Mouse (Mus musculus): ENCODE data around the gene Itpka. TPM values are rescaled to one million over a fixed set of nuclear protein-coding genes. Genes with fewer than 3 reads are reported as not detected.
A peak's percentile ranks its signal among the peaks of the same experiment; 100 is the strongest.

Gene Itpka
- total RNA-seq, 2 experiments from 2014 or later, result not detected

DNA sequence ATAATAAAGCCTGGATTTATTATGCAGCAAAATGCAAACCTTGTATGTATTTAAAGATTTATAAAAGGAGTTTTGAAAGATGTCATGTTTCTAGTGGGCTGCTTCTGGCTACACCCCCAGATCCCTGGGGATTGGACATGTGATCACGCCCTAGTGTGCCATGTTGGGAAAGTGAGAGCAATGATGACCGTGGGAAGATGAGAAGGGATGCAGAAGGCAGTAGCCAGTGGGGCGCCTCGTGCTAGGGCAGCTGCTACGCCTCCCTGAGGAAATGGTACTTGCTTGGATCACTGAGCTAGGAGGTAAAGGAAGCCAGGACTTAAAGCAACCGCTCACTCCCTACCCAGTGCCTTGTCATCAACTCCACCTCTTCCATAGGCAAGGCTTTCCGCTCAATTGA is 5.4 kb downstream of the Itpka start:
- ATAC-seq (replicated peaks; ENCODE audit: low FRiP score, low TSS enrichment, poor library complexity, severe bottlenecking), result no peak

DNA sequence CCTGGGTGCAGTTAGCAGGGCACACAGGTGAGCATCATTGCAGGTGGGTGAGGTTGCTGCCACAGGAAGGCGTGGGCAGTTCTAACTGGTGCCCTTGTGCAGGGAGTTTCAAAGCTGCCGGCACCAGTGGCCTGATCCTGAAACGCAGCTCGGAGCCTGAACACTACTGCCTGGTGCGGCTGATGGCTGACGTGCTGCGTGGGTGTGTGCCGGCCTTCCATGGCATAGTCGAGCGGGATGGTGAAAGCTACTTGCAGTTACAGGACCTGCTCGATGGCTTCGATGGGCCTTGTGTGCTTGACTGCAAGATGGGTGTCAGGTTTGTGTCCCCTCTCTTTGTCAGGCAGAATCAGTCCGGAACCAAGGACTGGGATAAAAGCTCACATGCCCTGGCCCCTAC is 7.1 kb downstream of the Itpka start:
- no peak for ATAC-seq (replicated peaks; ENCODE audit: low FRiP score, low TSS enrichment, poor library complexity, severe bottlenecking)

DNA sequence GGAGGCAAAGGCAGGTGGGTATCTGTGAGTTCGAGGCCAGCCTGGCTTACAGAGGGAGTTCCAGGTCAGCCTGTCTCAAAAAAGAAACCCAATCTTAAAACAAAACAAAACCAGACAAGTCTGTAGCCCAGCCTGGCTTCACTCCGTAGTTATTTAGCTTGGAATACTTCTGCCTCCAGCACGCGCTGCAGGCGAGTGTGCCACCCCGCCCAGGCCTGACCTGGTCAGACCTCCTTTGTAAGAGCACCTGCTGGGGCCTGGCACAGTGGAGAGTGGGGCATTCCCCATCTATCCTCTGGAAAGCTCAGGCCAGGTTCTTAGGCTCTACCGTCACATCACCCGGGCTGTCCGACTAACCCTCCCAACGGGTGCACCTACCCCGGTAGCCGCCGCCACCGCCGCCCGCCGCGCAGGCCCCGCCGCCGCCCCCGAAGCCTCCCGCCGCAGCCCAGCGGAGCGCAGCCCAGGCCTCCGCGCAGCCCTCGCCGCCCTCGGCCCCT is 15.5 kb downstream of the Itpka start:
- ATAC-seq (replicated peaks; ENCODE audit: low FRiP score, low TSS enrichment, poor library complexity, severe bottlenecking), result no peak

DNA sequence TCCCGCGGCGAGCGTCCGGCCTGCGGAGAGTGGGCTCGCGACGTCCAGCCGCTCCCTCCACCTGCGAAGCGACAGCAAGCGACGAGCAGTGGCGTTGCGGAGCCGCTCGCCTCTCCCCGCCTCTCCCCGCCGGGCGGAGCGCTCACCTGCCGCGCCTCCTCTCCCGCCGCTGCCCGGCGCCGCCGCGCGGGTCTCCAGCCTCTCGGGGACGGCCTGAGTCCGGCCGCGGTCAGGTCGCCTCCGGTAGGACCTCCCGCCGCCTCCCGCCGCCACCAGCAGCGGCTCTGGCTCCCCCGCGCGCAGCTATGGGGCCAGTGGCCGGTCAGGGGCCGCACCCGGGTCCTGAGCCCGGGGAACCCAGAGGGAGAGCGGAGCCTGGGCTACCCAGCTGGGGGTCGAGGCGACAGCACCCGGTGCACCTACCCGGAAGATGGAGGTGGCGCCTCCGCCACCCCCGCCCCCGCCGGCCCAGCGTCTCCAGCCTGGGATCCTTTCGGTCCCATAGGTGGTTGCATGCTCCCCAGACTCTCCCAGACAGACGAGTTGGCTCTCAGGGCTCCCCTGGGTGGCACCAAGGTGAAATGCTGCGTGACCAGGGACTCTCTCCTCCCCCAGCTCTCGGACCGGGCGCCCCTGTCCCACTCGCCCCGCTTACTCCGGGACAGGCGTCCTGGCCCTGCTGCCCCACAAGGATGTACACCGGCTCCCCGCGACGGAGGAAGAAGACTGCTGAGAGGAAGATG is 16.1 kb downstream of the Itpka start:
- ATAC-seq (replicated peaks; ENCODE audit: low FRiP score, low TSS enrichment, poor library complexity, severe bottlenecking), result 0 out of 2 replicates have a peak, but pooled peaks have one; percentile 33

DNA sequence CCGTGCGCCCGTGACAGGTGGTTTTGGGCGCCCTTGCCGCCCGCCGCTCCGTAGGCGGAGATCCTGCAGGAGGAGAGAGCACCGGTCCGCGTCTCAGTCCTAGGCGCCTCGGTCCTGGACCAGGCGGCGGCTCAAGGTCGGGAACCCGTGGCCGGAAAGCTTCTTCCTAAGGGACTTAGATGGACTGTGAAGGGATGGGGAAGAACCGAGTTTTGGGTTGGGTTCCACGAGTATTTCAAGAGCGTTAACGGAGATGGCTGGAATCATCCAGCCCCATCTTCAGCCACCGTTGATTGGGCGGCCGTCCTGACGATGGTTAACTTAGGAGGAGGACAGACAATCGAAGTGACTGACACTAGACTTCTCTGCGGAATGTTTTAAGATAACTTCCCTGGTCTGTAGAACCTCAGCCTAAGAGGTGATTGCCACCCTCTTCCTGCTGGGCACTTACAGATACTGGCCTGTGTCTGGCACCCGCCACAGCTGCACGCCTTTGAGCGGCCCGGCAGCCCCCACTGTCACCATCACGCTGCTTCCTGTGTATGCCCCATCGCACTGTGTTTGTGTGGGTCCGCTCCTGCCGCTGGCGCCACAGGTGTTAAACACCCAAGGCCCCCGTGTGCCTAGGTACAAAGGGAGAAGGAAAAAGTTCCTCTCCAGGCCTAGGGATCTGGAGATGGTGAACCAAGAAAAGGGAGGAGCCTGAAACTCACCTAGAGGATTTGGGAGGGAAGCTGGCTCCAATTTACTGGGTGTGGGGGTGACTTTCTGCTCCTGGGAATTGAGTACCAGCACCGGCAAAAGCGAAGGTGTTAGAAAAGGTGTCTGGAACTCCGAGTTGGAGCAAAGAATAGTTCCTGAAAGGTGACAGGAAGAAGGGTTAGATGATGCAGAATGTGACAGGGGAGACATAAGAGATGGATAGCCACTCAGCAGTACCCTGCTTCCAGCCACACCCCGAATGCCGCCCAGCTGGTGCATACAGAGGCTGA is 17.0 kb downstream of the Itpka start:
- peak; percentile 43 for ATAC-seq (replicated peaks; ENCODE audit: low FRiP score, low TSS enrichment, poor library complexity, severe bottlenecking)

DNA sequence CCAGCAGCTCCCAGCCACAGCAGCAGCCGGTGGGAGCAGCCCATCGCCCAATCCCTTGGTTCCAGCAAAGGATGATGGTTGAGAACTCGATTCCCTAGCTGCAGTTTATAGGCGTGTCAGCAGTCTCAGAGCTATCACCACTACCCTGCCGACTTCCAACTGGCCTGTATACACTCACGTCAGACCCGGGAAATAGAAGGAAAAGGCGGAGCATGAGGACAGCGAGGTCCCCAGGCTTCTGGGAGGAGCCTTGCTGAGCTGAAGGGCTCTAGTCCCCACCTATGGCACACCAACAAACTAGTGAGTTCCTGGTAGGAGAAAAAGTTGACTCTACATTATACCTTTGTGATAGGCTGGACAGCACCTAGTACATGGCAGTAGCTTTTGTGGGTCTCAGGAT is 18.1 kb downstream of the Itpka start, which contains the start of gene Ltk:
Gene Ltk, minus strand, starts transcription at position 181 of the 400 bp plus-strand sequence.
- no peak for ATAC-seq (replicated peaks; ENCODE audit: low FRiP score, low TSS enrichment, poor library complexity, severe bottlenecking)

DNA sequence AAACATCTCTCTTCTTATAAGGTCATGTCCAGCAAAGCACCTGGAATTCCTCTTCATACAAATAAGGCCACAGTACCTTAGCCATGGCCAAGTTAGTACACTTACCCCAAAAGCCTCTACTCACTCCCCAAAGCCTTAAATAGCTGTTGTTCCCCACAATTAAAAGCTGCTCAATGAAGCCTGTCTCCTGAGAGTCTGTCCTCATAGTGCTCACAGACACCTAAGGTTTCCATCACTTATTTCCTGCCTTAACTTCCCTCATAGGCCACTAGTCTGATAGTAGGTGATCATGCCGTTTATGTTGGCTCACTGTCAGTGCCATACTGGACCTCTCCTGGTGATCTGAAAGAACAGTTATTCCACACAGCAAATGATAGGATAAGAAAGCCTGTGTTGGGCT is 20.1 kb downstream of the Itpka start:
- no peak for ATAC-seq (replicated peaks; ENCODE audit: low FRiP score, low TSS enrichment, poor library complexity, severe bottlenecking)

DNA sequence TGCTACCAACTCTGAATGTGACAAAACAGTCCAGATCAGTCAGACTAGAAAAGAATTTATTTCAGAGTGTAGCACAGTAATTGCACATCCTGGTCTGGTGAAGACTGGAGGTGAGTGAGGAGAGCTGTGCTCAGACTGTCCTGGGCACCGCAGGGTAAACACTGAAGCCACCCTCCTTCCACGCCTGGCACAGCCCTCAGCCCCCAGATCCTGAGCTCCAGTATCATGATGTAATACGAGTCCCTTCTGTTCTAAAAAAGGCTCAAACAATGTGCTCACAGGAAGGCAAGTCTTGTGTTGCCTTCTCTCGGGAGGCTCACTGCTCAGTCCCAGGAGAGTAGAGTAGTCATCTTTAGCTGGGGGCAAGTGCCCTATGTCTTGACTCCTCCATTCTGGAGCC is 21.8 kb downstream of the Itpka start:
- ATAC-seq (replicated peaks; ENCODE audit: low FRiP score, low TSS enrichment, poor library complexity, severe bottlenecking), result no peak

DNA sequence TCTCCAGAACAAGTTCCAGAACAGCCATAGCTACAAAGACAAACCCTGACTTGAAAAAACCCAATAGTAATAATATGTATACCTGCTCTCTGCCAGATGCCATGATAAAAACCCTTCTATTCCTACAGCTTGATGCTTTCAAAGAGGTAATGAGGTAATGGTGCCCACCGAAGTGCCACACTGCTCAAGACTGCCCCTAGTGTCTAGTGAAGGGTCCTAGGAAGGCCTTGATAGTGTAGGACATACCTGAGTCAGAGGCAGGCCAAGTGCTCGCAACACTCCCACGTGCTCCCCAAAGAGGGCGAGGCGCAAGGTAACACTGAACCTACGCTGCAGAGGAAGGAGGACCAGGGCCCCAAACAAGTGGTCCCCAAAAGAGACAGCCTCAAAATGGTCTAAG is 25.1 kb downstream of the Itpka start:
- ATAC-seq (replicated peaks; ENCODE audit: low FRiP score, low TSS enrichment, poor library complexity, severe bottlenecking), result 0 out of 2 replicates have a peak, but pooled peaks have one; percentile 50

DNA sequence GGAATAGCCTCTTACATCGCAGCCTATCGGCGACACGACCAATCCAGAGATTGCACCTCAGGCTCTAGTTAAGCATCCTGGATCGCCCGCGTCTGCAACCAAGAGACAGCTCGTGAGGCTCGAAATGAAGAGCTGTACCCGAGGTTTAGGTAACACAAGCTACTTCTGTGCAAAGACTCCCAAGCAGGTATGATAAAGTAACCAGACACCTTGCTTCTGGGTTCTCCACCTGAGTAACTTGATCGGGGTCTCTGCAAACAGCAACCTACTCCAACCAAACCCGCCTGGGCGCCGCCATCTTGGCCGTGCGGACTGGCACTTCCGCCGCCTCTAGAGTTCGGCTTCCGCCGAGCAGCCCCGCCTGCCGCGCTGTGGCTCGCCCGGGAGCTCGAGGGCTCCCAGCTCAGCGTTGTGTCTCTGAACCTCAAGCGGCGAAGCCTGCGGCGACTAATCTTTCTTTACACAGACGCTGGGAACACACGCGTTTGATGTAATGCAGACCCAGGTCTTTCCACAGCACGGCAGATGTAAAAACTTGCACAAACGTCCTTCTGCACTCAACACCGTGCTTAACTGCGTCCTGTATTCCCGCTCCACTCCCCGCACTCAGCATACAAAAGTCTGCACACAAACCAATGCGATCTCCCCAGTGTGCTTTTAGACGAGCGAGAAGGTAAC is 45.2 kb downstream of the Itpka start, which contains the start of gene Rpap1:
Gene Rpap1, minus strand, starts transcription at position 332 of the 678 bp plus-strand sequence.
- ATAC-seq (replicated peaks; ENCODE audit: low FRiP score, low TSS enrichment, poor library complexity, severe bottlenecking), result peak; percentile 99

DNA sequence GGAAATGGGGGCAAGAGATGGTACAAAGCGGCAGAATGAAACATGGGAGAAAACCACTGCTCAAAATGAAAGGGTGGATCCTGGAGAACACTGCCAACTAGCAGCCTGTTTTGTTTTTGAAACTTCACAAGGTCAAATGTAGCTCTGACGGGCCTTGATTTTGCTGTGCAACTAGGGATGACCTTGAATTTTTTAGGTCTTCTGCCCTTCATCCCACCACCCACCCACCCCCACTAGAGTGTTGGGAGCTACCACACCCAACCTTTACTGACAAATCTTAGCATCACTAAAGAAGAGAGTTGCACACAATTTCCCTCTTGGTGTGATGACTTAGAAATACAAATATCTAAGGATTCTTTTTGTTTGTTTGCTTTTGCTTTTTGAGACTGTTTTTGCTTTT is 47.9 kb downstream of the Itpka start:
- ATAC-seq (replicated peaks; ENCODE audit: low FRiP score, low TSS enrichment, poor library complexity, severe bottlenecking), result no peak

DNA sequence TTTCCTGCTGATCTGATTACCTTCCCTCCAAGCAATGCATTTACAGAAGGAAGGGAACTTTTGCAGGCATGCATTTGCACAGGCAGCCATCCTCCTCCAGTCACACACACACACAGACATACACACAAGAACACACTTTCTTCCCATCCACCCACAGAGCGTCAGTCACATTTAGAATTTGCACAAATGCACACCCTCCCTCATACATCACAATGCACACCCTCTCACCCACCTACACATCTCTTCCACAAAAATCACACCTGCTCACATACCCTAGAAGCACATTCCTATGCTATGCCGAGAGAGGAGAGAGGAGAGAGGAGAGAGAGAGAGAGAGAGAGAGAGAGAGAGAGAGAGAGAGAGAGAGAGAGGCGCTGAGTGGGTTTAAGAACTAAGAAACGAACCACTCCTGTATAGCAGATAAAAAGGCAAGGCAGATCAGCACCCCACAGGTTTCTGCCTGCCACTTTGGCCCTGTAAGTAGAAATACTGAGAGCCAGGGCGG is 55.2 kb downstream of the Itpka start, which contains the start of gene Tyro3:
Gene Tyro3, plus strand, starts transcription at position 455 of the 505 bp plus-strand sequence.
- ATAC-seq (replicated peaks; ENCODE audit: low FRiP score, low TSS enrichment, poor library complexity, severe bottlenecking), result no peak

DNA sequence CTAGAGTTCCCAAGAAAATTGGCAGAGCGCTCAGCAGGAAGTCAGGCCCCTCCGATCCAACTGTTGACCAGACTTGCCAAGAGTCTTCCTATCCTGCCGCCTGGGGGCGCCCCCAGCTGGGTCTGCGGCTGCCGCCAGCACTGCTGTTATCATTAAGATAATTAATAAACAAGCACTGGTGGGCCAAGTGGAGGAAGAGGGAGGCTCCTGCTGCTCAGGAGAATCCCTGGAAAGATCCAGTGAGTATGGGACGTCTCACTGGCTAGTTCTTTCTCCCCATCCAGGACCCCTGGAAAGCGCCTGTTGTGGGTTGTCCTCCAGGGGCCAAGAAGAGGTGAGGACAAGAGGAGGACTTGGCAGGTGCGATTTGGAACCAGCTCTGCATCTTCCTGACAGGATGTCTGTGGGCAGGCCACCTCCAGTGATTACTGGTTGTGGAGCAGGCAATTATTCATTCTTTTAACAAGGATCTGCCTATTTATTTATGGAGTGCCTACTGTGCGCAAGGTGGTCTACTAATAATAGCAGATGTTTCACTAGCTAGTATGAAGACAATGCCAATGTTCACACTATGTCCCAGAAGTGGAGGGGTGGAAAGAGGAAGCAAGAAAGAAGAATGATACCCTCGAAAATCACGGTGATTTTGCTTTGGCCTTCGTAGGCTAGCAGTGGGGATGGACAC is 56.2 kb downstream of the Itpka start:
- peak; percentile 42; the same call in 1 of the 2 replicates for ATAC-seq (replicated peaks; ENCODE audit: low FRiP score, low TSS enrichment, poor library complexity, severe bottlenecking)

DNA sequence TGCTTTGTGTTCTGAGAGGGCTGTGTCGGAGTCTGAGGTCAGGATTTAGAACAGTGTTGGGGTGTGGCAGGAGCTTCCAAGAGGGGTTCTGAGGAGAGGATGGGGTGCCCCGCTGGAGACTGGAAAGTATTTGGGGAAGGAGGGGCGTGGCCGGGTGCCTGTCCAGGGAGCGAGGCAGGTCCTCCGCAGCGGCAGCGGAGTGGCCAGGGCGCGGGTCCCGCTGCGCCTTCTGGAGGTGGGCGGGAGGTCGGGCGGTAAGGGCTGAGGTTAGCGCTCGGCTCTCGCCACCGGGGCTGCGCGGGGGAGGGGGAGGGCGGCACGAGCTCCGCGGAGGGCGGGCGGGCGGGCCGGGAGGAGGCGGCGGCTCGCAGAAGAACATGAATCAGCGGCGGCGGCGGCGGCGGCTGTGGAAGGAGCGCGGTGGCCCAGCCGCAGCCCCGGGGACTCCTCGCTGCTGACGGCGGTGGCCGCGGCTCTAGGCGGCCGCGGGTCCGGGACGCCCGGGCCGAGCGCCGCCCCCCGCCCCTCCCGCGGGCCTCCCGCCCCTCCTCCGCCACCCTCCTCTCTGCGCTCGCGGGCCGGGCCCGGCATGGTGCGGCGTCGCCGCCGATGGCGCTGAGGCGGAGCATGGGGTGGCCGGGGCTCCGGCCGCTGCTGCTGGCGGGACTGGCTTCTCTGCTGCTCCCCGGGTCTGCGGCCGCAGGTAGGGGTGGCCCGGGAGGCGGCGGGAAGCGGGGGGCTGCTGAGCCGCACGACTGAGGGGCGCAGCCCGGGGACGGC is 57.2 kb downstream of the Itpka start:
- 0 out of 2 replicates have a peak, but pooled peaks have one; percentile 43 for ATAC-seq (replicated peaks; ENCODE audit: low FRiP score, low TSS enrichment, poor library complexity, severe bottlenecking)

DNA sequence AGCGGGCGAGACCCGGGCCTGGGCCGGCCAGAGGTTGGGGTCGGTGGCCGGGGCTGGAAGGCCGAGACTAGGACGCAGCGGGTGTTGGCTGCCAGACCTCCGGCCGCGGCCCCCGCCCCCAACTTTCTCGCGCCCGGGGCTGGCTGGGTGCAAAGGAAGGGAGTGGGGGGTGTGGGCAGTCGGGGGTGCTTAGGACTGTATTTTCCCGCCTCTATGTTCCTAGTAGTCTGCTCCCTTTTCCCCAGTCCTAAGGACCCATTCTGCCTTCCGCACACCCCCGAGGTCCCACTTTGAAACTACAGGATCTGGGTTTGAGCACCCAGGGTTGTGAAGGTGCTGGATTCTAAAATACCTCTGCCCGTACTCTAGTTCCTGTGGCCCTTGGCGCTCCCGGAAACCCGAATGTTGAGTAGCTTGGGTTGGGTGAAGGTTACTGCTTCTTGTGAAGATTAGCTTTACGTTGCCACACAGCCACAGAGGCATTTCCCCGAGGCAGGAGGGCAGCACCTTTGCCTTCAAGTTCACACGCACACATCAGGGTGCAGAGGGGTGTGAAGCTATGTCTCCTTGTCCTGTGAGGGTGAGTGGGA is 57.9 kb downstream of the Itpka start:
- ATAC-seq (replicated peaks; ENCODE audit: low FRiP score, low TSS enrichment, poor library complexity, severe bottlenecking), result 0 out of 2 replicates have a peak, but pooled peaks have one; percentile 3

Measured in megakaryocyte-erythroid progenitor cell, adult 5-6 weeks (primary cell).